Mouse (Mus musculus): Measurements from ENCODE around the gene Sstr3.

- no peak for TF ChIP-seq CTCF (IDR thresholded peaks at IDR 0.05; ENCODE audit: control insufficient read depth, insufficient read depth, insufficient replicate concordance, low read depth, low read length)
- TF ChIP-seq POLR2A (IDR thresholded peaks at IDR 0.05; ENCODE audit: control insufficient read depth, low read depth, low read length) = no peak
These were observed 33.7 kb downstream of the Sstr3 start for GRCm38 (mm10) chr15:78510736-78511135.
